ENCODE assay signal across 19 mouse cellular contexts in the genomic region with DNA sequence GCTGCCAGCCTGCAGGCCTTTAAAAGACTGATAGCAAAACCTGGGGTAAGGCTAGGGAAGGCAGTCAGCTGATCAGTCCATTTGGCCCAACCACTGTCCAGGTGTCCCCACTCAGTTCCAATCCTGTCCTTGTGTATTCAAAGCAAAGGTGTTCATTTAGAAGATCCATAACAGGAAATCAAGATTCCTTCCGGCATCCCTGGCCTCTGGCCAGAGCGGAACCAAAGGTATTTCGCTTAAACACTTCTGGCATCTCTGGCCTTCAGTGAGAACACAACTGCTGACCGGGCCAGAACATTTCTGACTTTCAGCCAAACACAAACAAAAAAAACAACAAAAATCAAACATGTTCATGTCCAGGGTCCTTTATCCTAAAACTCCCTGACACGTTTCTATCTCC.
DNase-seq lines count a peak whose midpoint lies in the region; ATAC-seq lines count a peak whose summit lies in the region.
"Had no signal": no experiment of that assay in that cellular context is flagged by ENCODE, and none has a peak within 500 bp of the region (broad histone marks: within the 10 kb centered on the region; RNA-seq: fewer than 3 reads in every experiment).

No protein-coding gene starts in this region.

- ATAC-seq in megakaryocyte, adult 5-6 weeks (ENCODE audit: poor library complexity, severe bottlenecking): no peak
- ATAC-seq: activated CD4-positive, CD25-positive, alpha-beta regulatory T cell, adult 4 months; forebrain, embryonic 13.5 days had no signal

- H3K4me1 ChIP-seq in brown adipose tissue, adult 24 weeks (ENCODE audit: control insufficient read depth, insufficient read depth, insufficient read length, low read length): peaks cover 15% of the 10 kb centered on the region; the same call in 1 of the 2 replicates
- H3K4me1 ChIP-seq: liver, embryonic 15.5 days had no signal

- peak; percentile 6 for DNase-seq in adrenal gland, postnatal 10 days
- DNase-seq in adrenal gland, postnatal 36 days: no peak
- peak; percentile 22 for DNase-seq in kidney, postnatal 14 days
- no peak for DNase-seq in kidney, postnatal 4 days
- DNase-seq in heart, postnatal 14 days: peak; percentile 45 to 49
- no peak for DNase-seq in adrenal gland, adult 8-10 months
- DNase-seq: cerebellum, adult 11-12 months; kidney, adult 11 months; layer of hippocampus, adult 9-11 months; thymus, postnatal 36 days had no signal

- H3K4me3 ChIP-seq in brown adipose tissue, adult 24 weeks (ENCODE audit: insufficient read depth, low read depth, low read length): no peak overlapping the region
- H3K4me3 ChIP-seq: embryonic facial prominence, embryonic 15.5 days; forebrain, embryonic 13.5 days; hindbrain, embryonic 10.5 days; liver, embryonic 15.5 days; midbrain, embryonic 12.5 days; myocyte had no signal

- H3K27ac ChIP-seq in brown adipose tissue, adult 24 weeks (replicated peaks; ENCODE audit: low read depth, low read length): peak overlapping the region; percentile 84
- H3K27ac ChIP-seq: embryonic facial prominence, embryonic 15.5 days; forebrain, embryonic 13.5 days; hindbrain, embryonic 10.5 days; liver, embryonic 15.5 days; midbrain, embryonic 12.5 days had no signal

- intact Hi-C loops in heart, postnatal 14 days (cut with DNase I): loop anchor here (5.0 kb wide), 3 partner anchors 44 to 414 kb away; a partner anchor contains a TSS

Comparison
In these comparisons a context has a peak if more than half of its experiments do, and no peak if none do; other contexts are left out.
1. DNase-seq: peak in adrenal gland, postnatal 10 days (single experiment), kidney, postnatal 14 days (single experiment) and heart, postnatal 14 days (2 of 2); none in adrenal gland, postnatal 36 days (0 of 2), kidney, postnatal 4 days (0 of 2) and adrenal gland, adult 8-10 months (single experiment).